Mouse (Mus musculus) ES-E14 (cell line): ENCODE results near the gene Slc4a1.

Experiments
- CHD2 ChIP-seq: IDR thresholded peaks from 2 replicates; pipeline ENCODE4 v1.6.1; 2014; ENCODE audit warnings: mild to moderate bottlenecking, low read depth, low read length, inconsistent platforms
- HCFC1 ChIP-seq: IDR thresholded peaks from 2 replicates; pipeline ENCODE4 v1.6.1; 2012; ENCODE audit warnings: low read length, inconsistent platforms, borderline replicate concordance; ENCODE audit not compliant: insufficient read depth
- MAFK ChIP-seq: IDR thresholded peaks from 2 replicates; pipeline ENCODE4 v1.6.1; 2014; ENCODE audit warnings: mild to moderate bottlenecking, low read depth, low read length, inconsistent platforms; ENCODE audit not compliant: insufficient read depth
- ZNF384 ChIP-seq: IDR thresholded peaks from 2 replicates; pipeline ENCODE4 v1.6.1; 2012; ENCODE audit warnings: low read depth, low read length, inconsistent platforms

GRCm38 (mm10) chr11:102339195-102339594 is 26.8 kb downstream of the Slc4a1 start:
- TF ChIP-seq ZNF384 (no peak), MAFK (no peak), CHD2 (no peak), HCFC1 (no peak)
